Mouse (Mus musculus): ENCODE measurements at regions not wholly inside any gene's neighbourhood (a gene's known extent, or its start where the extent isn't known, plus 50 kb on each side); places are given as distances from the start of the nearest gene placed in this dataset.
"Not testable (repeated sequence)": the region's sequence is repeated elsewhere in the genome, so short reads cannot be mapped to it uniquely, and the experiment has no call there.

GRCm38 (mm10) chrX:50597626-50598025 lies 169.3 kb upstream of the Olfr1324 start:
- not testable (repeated sequence) for TF ChIP-seq GATA1, TAL1 (IDR thresholded peaks at IDR 0.05; ENCODE audit: low read length)
